Mouse (Mus musculus): ENCODE measurements at regions not wholly inside any gene's neighbourhood (a gene's known extent, or its start where the extent isn't known, plus 50 kb on each side); places are given as distances from the start of the nearest gene placed in this dataset.

- TF ChIP-seq EP300 (IDR thresholded peaks at IDR 0.05) (no peak), CTCF (IDR thresholded peaks at IDR 0.05) (no peak)
Measured at GRCm38 (mm10) chr17:79775216-79775615, 60.4 kb upstream of the Cyp1b1 start.
